Mouse (Mus musculus) forebrain, embryonic 13.5 days (tissue): Measurements from ENCODE around the gene Ifit1. TPM values are rescaled to one million over a fixed set of nuclear protein-coding genes. Genes with fewer than 3 reads are reported as not detected.
"Not testable (repeated sequence)": the region's sequence is repeated elsewhere in the genome, so short reads cannot be mapped to it uniquely, and the experiment has no call there.

Experiments used
- ATAC-seq: fragments of 200-750 bp; cut with Nextera tagmentation; 2 replicates; pipeline ENCODE4 v1.8.0; 2017
- H3K27ac ChIP-seq: fragments of 300-500 bp; sonication (generic); 2 replicates; pipeline ENCODE4 v1.5.1; 2015; ENCODE audit warnings: inconsistent platforms, mild to moderate bottlenecking, moderate library complexity
- H3K27me3 ChIP-seq: fragments of 300-500 bp; sonication (generic); 2 replicates; pipeline ENCODE4 v1.6.1; 2015; ENCODE audit warnings: mild to moderate bottlenecking, inconsistent platforms
- H3K36me3 ChIP-seq: fragments of 300-500 bp; sonication (generic); 2 replicates; pipeline ENCODE4 v1.6.1; 2015; ENCODE audit warnings: mild to moderate bottlenecking, inconsistent platforms; ENCODE audit not compliant: poor library complexity, severe bottlenecking
- H3K4me1 ChIP-seq: fragments of 300-500 bp; sonication (generic); 2 replicates; pipeline ENCODE4 v1.6.1; 2015; ENCODE audit warnings: inconsistent platforms
- H3K4me2 ChIP-seq: fragments of 300-500 bp; sonication (generic); 2 replicates; pipeline ENCODE4 v1.6.1; 2015; ENCODE audit warnings: inconsistent platforms, mild to moderate bottlenecking, moderate library complexity
- H3K4me3 ChIP-seq: fragments of 300-500 bp; sonication (generic); 2 replicates; pipeline ENCODE4 v1.5.1; 2015; ENCODE audit warnings: mild to moderate bottlenecking, inconsistent platforms
- H3K9ac ChIP-seq: fragments of 300-500 bp; sonication (generic); 2 replicates; pipeline ENCODE4 v1.6.1; 2015; ENCODE audit warnings: mild to moderate bottlenecking, inconsistent platforms
- H3K9me3 ChIP-seq: fragments of 300-500 bp; sonication (generic); replicated peaks from 2 replicates; pipeline ENCODE4 v1.6.1; 2016; ENCODE audit warnings: inconsistent platforms
- WGBS: fragments of 180-500 bp; shearing (Covaris S2); methylation state at CpG from one replicate; pipeline ENCODE4 v1.1.7; 2015; 5-methylcytosine and 5-hydroxymethylcytosine counted together
- polyA plus RNA-seq: library from polyadenylated mRNA; unstranded; fragments of >200 nt; fragmentation: Nextera tagmentation; extraction: Ambion mirVana; gene quantifications from 2 replicates; pipeline ENCODE4 v1.2.1, GENCODE M21; 2015

Gene Ifit1
- 0.17 TPM in 1 of 2 replicates, not detected in the other for polyA plus RNA-seq

GRCm38 (mm10) chr19:34640623-34641022 is at the start of gene Ifit1, which contains the start of gene Ifit1bl2:
Gene Ifit1 (plus strand): TSS chr19:34640871.
Gene Ifit1bl2 (minus strand): TSS chr19:34640743.
- Histone ChIP-seq H3K27me3 (no peaks in the 10 kb centered on the region), H3K4me3 (no peak within 1 kb of the TSS), H3K4me2 (no peak within 1 kb of the TSS), H3K4me1 (no peaks in the 10 kb centered on the region), H3K27ac (no peak within 1 kb of the TSS), H3K9ac (no peak within 1 kb of the TSS), H3K36me3 (no peaks in the 10 kb centered on the region), H3K9me3 (no peaks in the 10 kb centered on the region)
- 67% methylated on average over 4 of the region's 4 CpGs for WGBS
- ATAC-seq, result no peak

- Histone ChIP-seq H3K9me3 (no peaks in the 10 kb centered on the region), H3K4me2 (no peak overlapping the region), H3K4me3 (no peak overlapping the region), H3K9ac (no peak overlapping the region), H3K4me1 (no peaks in the 10 kb centered on the region), H3K27ac (no peak overlapping the region), H3K27me3 (no peaks in the 10 kb centered on the region), H3K36me3 (no peaks in the 10 kb centered on the region)
- 91% methylated on average over 2 of the region's 2 CpGs for WGBS
- no peak for ATAC-seq
Observed at GRCm38 (mm10) chr19:34593456-34593855, 47.2 kb upstream of the Ifit1 start.

- WGBS, result 82% methylated on average over 3 of the region's 3 CpGs
- not testable (repeated sequence) for ATAC-seq
Observed at GRCm38 (mm10) chr19:34594523-34594922, 46.1 kb upstream of the Ifit1 start.

GRCm38 (mm10) chr19:34596811-34597210 is 43.9 kb upstream of the Ifit1 start:
- Histone ChIP-seq H3K27ac (no peak overlapping the region), H3K4me1 (no peaks in the 10 kb centered on the region), H3K27me3 (no peaks in the 10 kb centered on the region), H3K9me3 (no peaks in the 10 kb centered on the region), H3K4me3 (no peak overlapping the region), H3K4me2 (no peak overlapping the region), H3K9ac (no peak overlapping the region), H3K36me3 (no peaks in the 10 kb centered on the region)
- no peak for ATAC-seq

More at GRCm38 (mm10) chr19:34594523-34594922, 46.1 kb upstream of the Ifit1 start:
- H3K36me3 ChIP-seq, H3K9ac ChIP-seq, H3K4me1 ChIP-seq, H3K27me3 ChIP-seq, H3K4me3 ChIP-seq, H3K4me2 ChIP-seq, H3K27ac ChIP-seq, H3K9me3 ChIP-seq: not testable (repeated sequence)

- Histone ChIP-seq H3K27me3 (no peaks in the 10 kb centered on the region), H3K27ac (no peak overlapping the region), H3K4me1 (no peaks in the 10 kb centered on the region), H3K4me3 (no peak overlapping the region), H3K4me2 (no peak overlapping the region), H3K9ac (no peak overlapping the region), H3K36me3 (no peaks in the 10 kb centered on the region), H3K9me3 (no peaks in the 10 kb centered on the region)
- WGBS, result 82% methylated on average over 2 of the region's 2 CpGs
- ATAC-seq, result no peak
Observed at GRCm38 (mm10) chr19:34598341-34598740, 42.3 kb upstream of the Ifit1 start.

GRCm38 (mm10) chr19:34599250-34599649 is 41.4 kb upstream of the Ifit1 start:
- H3K4me1 ChIP-seq, H3K27ac ChIP-seq, H3K4me2 ChIP-seq, ATAC-seq, H3K4me3 ChIP-seq, H3K9me3 ChIP-seq, H3K27me3 ChIP-seq, H3K9ac ChIP-seq, H3K36me3 ChIP-seq: not testable (repeated sequence)

GRCm38 (mm10) chr19:34601888-34602287 is 38.8 kb upstream of the Ifit1 start, which contains the start of gene Ifit1bl1:
Gene Ifit1bl1 (minus strand): TSS chr19:34601956.
- not testable (repeated sequence) for H3K4me1 ChIP-seq, ATAC-seq, H3K9me3 ChIP-seq, H3K4me2 ChIP-seq, H3K27ac ChIP-seq, H3K27me3 ChIP-seq, H3K4me3 ChIP-seq, H3K36me3 ChIP-seq, H3K9ac ChIP-seq
- WGBS, result 37% methylated on average over 1 of the region's 1 CpGs

- H3K36me3 ChIP-seq, result no peaks in the 10 kb centered on the region
- no peak overlapping the region for H3K9ac ChIP-seq
- H3K27me3 ChIP-seq, result 0 out of 2 replicates have a peak, but pooled peaks cover 2% of the 10 kb centered on the region
- WGBS, result 86% methylated on average over 3 of the region's 3 CpGs
- H3K4me3 ChIP-seq, result no peak overlapping the region
- no peaks in the 10 kb centered on the region for H3K4me1 ChIP-seq
- H3K4me2 ChIP-seq, result no peak overlapping the region
- no peaks in the 10 kb centered on the region for H3K9me3 ChIP-seq
- no peak for ATAC-seq
- no peak overlapping the region for H3K27ac ChIP-seq
Observed at GRCm38 (mm10) chr19:34605472-34605871, 35.2 kb upstream of the Ifit1 start.

GRCm38 (mm10) chr19:34607237-34608051 is 33.2 kb upstream of the Ifit1 start, which contains the start of gene Ifit3b:
Gene Ifit3b (plus strand): TSS chr19:34607970.
- not testable (repeated sequence) for H3K36me3 ChIP-seq, H3K27me3 ChIP-seq, H3K27ac ChIP-seq, H3K9ac ChIP-seq, H3K4me3 ChIP-seq, H3K9me3 ChIP-seq, H3K4me2 ChIP-seq, H3K4me1 ChIP-seq
- WGBS, result 56% methylated on average over 4 of the region's 4 CpGs
- ATAC-seq, result peak; percentile 55

- H3K9ac ChIP-seq, H3K4me3 ChIP-seq, H3K9me3 ChIP-seq, H3K4me2 ChIP-seq, H3K36me3 ChIP-seq, H3K27ac ChIP-seq, H3K4me1 ChIP-seq, H3K27me3 ChIP-seq, ATAC-seq: not testable (repeated sequence)
- WGBS, result 78% methylated on average over 3 of the region's 3 CpGs
Observed at GRCm38 (mm10) chr19:34610118-34610517, 30.6 kb upstream of the Ifit1 start.

GRCm38 (mm10) chr19:34612243-34613001 is 28.2 kb upstream of the Ifit1 start:
- not testable (repeated sequence) for H3K9me3 ChIP-seq, H3K27ac ChIP-seq, H3K9ac ChIP-seq, H3K4me3 ChIP-seq, H3K27me3 ChIP-seq, H3K36me3 ChIP-seq, H3K4me2 ChIP-seq, H3K4me1 ChIP-seq, ATAC-seq
- WGBS, result 88% methylated on average over 5 of the region's 11 CpGs

GRCm38 (mm10) chr19:34620871-34621270 is 19.8 kb upstream of the Ifit1 start:
- H3K27ac ChIP-seq, result no peak overlapping the region
- no peak for ATAC-seq
- H3K4me1 ChIP-seq, result no peaks in the 10 kb centered on the region
- 95% methylated on average over 5 of the region's 5 CpGs for WGBS
- no peaks in the 10 kb centered on the region for H3K36me3 ChIP-seq
- H3K27me3 ChIP-seq, result no peaks in the 10 kb centered on the region
- no peak overlapping the region for H3K9ac ChIP-seq
- H3K4me3 ChIP-seq, result no peak overlapping the region
- no peaks in the 10 kb centered on the region for H3K9me3 ChIP-seq
- no peak overlapping the region for H3K4me2 ChIP-seq
